In genomic region chr16:94527152-94527534, GRCm38 (mm10) we compare ENCODE assay signal across 8 mouse cellular contexts. TPM values are rescaled to one million over a fixed set of nuclear protein-coding genes. Genes with fewer than 3 reads are reported as not detected.
DNase-seq lines count a peak whose midpoint lies in the region; ATAC-seq and TF ChIP-seq lines count a peak whose summit lies in the region.

No protein-coding gene starts in this region.

- peaks cover 12% of the 10 kb centered on the region for H3K4me1 ChIP-seq in neural tube, embryonic 11.5 days (ENCODE audit: control insufficient read depth, insufficient read depth, low read length)
- peaks cover 12% of the 10 kb centered on the region for H3K4me1 ChIP-seq in limb, embryonic 14.5 days (ENCODE audit: control insufficient read depth, insufficient read depth, low read length)
- peaks cover 24% of the 10 kb centered on the region for H3K4me1 ChIP-seq in stomach, embryonic 16.5 days (ENCODE audit: control insufficient read depth, insufficient read depth, low read length)

- intact Hi-C loops in left cerebral cortex, postnatal 14 days (cut with DNase I) = loop anchor here (2.0 to 5.0 kb wide), 2 partner anchors 54 to 90 kb away; no protein-coding TSS in a partner anchor

- peak overlapping the region; percentile 77 for H3K4me3 ChIP-seq in neural tube, embryonic 11.5 days (ENCODE audit: low read depth, low read length)
- H3K4me3 ChIP-seq in limb, embryonic 14.5 days (replicated peaks; ENCODE audit: low read length) = peak overlapping the region; percentile 81
- H3K4me3 ChIP-seq in stomach, embryonic 16.5 days (replicated peaks; ENCODE audit: low read length) = peak overlapping the region; percentile 94

- ATAC-seq in neural tube, embryonic 11.5 days (ENCODE audit: insufficient read depth, low FRiP score, low TSS enrichment) = no peak
- no peak for ATAC-seq in limb, embryonic 14.5 days (ENCODE audit: low FRiP score, low read depth)
- no peak for ATAC-seq in stomach, embryonic 16.5 days (ENCODE audit: insufficient read depth, low FRiP score)

- no peak for TF ChIP-seq POLR2A in limb, embryonic 14.5 days (IDR thresholded peaks at IDR 0.05; ENCODE audit: borderline replicate concordance, extremely low read depth, insufficient read depth, insufficient read length)

- no peaks in the 10 kb centered on the region for H3K36me3 ChIP-seq in neural tube, embryonic 11.5 days (ENCODE audit: control insufficient read depth, insufficient read depth, low read length)
- H3K36me3 ChIP-seq in limb, embryonic 14.5 days (ENCODE audit: control insufficient read depth, insufficient read depth, low read length) = no peaks in the 10 kb centered on the region
- H3K36me3 ChIP-seq in stomach, embryonic 16.5 days (ENCODE audit: control insufficient read depth, insufficient read depth, low read length) = no peaks in the 10 kb centered on the region

- H3K27ac ChIP-seq in neural tube, embryonic 11.5 days (ENCODE audit: low read depth, low read length) = peak overlapping the region; percentile 91
- peak overlapping the region; percentile 92 for H3K27ac ChIP-seq in limb, embryonic 14.5 days (replicated peaks; ENCODE audit: low read depth, low read length)
- H3K27ac ChIP-seq in stomach, embryonic 16.5 days (ENCODE audit: low read length) = peak overlapping the region; percentile 96

- no peaks in the 10 kb centered on the region for H3K9me3 ChIP-seq in neural tube, embryonic 11.5 days (ENCODE audit: control insufficient read depth, low read length)
- no peaks in the 10 kb centered on the region for H3K9me3 ChIP-seq in limb, embryonic 14.5 days (ENCODE audit: control insufficient read depth, low read length)
- H3K9me3 ChIP-seq in stomach, embryonic 16.5 days (replicated peaks; ENCODE audit: control insufficient read depth, low read length) = no peaks in the 10 kb centered on the region

- no peaks in the 10 kb centered on the region for H3K27me3 ChIP-seq in neural tube, embryonic 11.5 days (ENCODE audit: control insufficient read depth, insufficient read depth, low read length)
- H3K27me3 ChIP-seq in limb, embryonic 14.5 days (ENCODE audit: control insufficient read depth, insufficient read depth, low read length) = no peaks in the 10 kb centered on the region
- no peaks in the 10 kb centered on the region for H3K27me3 ChIP-seq in stomach, embryonic 16.5 days (ENCODE audit: control insufficient read depth, insufficient read depth, low read length)

- peak overlapping the region; percentile 56 for H3K4me2 ChIP-seq in neural tube, embryonic 11.5 days (ENCODE audit: low read depth)
- peak overlapping the region; percentile 77 for H3K4me2 ChIP-seq in limb, embryonic 14.5 days (replicated peaks; ENCODE audit: low read depth, low read length, severe bottlenecking)
- H3K4me2 ChIP-seq in stomach, embryonic 16.5 days (ENCODE audit: low read depth, low read length) = peak overlapping the region; percentile 66

- peak; percentile 23 for DNase-seq in embryo, embryonic 11 days
- DNase-seq in embryo, embryonic 10 days (ENCODE audit: low spot score) = no peak
- DNase-seq in neural tube, embryonic 11.5 days (ENCODE audit: low spot score) = no peak
- no peak for DNase-seq in neural tube, embryonic 10.5 days (ENCODE audit: extremely low spot score, low spot score)
- DNase-seq in limb, embryonic 14.5 days (ENCODE audit: low spot score) = no peak
- DNase-seq in left cerebral cortex, postnatal 14 days (ENCODE audit: low spot score in 2 of 2) = no peak
- DNase-seq in layer of hippocampus, postnatal 36 days = no peak

- H3K9ac ChIP-seq in neural tube, embryonic 11.5 days (ENCODE audit: low read length) = peak overlapping the region; percentile 74
- H3K9ac ChIP-seq in limb, embryonic 14.5 days (ENCODE audit: low read depth, low read length, severe bottlenecking) = peak overlapping the region; percentile 75
- peak overlapping the region; percentile 88 for H3K9ac ChIP-seq in stomach, embryonic 16.5 days (ENCODE audit: low read length)

- WGBS in neural tube, embryonic 11.5 days = 8% methylated on average over 13 of the region's 13 CpGs
- 2% methylated on average over 13 of the region's 13 CpGs for WGBS in limb, embryonic 14.5 days
- whole genome bisulfite sequencing in stomach, embryonic 16.5 days = 2% methylated on average over 13 of the region's 13 CpGs

RNA-seq across cellular contexts. Expression of gene Vps26c, which starts 0.5 kb away (rescaled TPM):
- polyA plus RNA-seq in neural tube, embryonic 11.5 days (2014; fragmentation: Nextera tagmentation; extraction: Ambion mirVana) = 57.7 and 60.8 TPM in 2 replicates
- 50.3 and 55.3 TPM in 2 replicates for polyA plus RNA-seq in limb, embryonic 14.5 days (2012; rRNA removed)
- 55.0 and 55.7 TPM in 2 replicates for polyA plus RNA-seq in limb, embryonic 14.5 days (2014; fragmentation: Nextera tagmentation; extraction: Ambion mirVana)
- polyA plus RNA-seq in stomach, embryonic 16.5 days (2015; fragmentation: Nextera tagmentation; extraction: Ambion mirVana) = 52.7 and 53.3 TPM in 2 replicates
- total RNA-seq in left cerebral cortex, postnatal 14 days (2021) = 10 to 100 TPM; 28.4 to 31.0 TPM
- total RNA-seq in layer of hippocampus, postnatal 36 days (2021) = 10 to 100 TPM; 34.8 to 35.3 TPM

RNA-seq across cellular contexts. Expression of gene Dyrk1a, which starts 42.7 kb away (rescaled TPM):
- polyA plus RNA-seq in neural tube, embryonic 11.5 days (2014; fragmentation: Nextera tagmentation; extraction: Ambion mirVana) = 11.8 and 12.1 TPM in 2 replicates
- 35.0 and 45.1 TPM in 2 replicates for polyA plus RNA-seq in limb, embryonic 14.5 days (2012; rRNA removed)
- polyA plus RNA-seq in limb, embryonic 14.5 days (2014; fragmentation: Nextera tagmentation; extraction: Ambion mirVana) = 12.3 and 15.1 TPM in 2 replicates
- 7.4 TPM in 2 replicates for polyA plus RNA-seq in stomach, embryonic 16.5 days (2015; fragmentation: Nextera tagmentation; extraction: Ambion mirVana)
- total RNA-seq in left cerebral cortex, postnatal 14 days (2021) = 10 to 100 TPM; 87.3 to 91.2 TPM
- total RNA-seq in layer of hippocampus, postnatal 36 days (2021) = 10 to 100 TPM; 82.8 to 88.3 TPM
